Mouse (Mus musculus) cerebellum, postnatal 4 days (tissue): ENCODE data around the gene Dynlt1c.
"Not testable (repeated sequence)": the region's sequence is repeated elsewhere in the genome, so short reads cannot be mapped to it uniquely, and the experiment has no call there.

Experiments used
- DNase-seq, 2 experiments: peaks; one replicate each; pipeline ENCODE4 v3.0.0; 2022; ENCODE audit warnings: low spot score in 2 of 2, mixed read lengths in 1 of 2

Gene Dynlt1c

GRCm38 (mm10) chr17:6619271-6619670, 17.8 kb downstream of the Dynlt1c start:
- DNase-seq = not testable (repeated sequence)

GRCm38 (mm10) chr17:6620035-6620434, 18.6 kb downstream of the Dynlt1c start:
- DNase-seq = not testable (repeated sequence)

- DNase-seq = not testable (repeated sequence)
Observed at GRCm38 (mm10) chr17:6620730-6621451, 19.4 kb downstream of the Dynlt1c start.

DNA sequence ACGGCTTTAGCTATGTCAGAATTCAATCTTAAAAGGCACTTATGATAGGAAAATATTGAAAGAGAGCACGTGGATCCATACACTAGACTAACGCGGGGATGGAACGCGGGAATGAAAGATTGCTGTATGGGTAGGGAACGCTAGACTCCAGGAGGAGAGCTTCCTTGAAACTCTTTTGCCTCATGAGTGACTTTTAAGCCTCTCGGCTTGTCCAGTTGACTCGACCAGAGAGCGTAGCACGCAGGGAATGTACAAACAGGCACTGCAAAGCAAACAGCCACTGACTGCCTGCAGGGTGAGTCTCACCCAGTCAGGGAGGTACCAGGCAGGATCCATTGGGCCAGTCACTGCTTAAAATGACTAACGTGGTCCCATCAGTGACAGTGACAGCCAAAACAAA, 20.5 kb downstream of the Dynlt1c start:
- not testable (repeated sequence) for DNase-seq

- DNase-seq = not testable (repeated sequence)
Observed at GRCm38 (mm10) chr17:6624926-6625558, 23.6 kb downstream of the Dynlt1c start.

- DNase-seq = not testable (repeated sequence)
Observed at GRCm38 (mm10) chr17:6630398-6630797, 28.9 kb downstream of the Dynlt1c start.

DNA sequence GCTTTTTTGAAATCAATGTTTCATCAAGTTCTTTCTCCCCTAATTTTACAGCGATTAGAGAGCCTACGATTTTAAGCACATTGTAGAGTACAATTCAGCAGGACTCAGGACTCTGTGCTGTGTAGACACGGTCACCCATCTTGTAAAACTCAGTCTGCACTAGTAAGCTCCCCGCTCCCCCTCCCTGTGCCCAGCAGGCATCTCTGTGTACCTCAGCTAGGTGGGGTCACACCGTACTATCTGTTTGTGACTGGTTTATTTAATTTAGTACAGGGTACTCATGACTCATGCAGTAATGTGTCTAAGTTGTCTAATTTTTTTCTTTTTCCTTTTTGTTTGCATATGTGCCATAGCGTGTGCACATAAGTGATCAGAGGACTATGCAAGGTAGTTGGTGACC, 31.4 kb downstream of the Dynlt1c start:
- DNase-seq = not testable (repeated sequence)

- not testable (repeated sequence) for DNase-seq
Observed at GRCm38 (mm10) chr17:6635781-6636180, 34.3 kb downstream of the Dynlt1c start.

DNA sequence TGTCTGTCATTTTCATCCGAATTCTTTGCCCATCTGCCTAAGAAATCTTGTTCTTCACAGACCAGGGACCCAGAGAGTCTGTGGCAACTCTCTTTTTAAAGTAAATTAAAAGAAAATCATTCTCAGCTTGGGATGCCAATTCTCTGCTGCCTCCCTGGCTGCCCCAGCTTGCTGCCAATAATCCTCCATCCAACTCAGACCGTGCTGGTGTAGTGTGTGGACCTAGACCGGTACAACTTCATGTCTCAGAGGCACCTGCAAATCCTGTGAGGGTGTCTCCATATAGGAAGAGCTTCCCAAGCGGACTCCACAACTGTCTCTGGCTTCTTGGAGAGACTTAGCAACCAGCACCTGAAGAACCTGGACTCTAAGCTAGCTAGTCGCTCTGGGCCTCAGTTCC, 35.4 kb downstream of the Dynlt1c start:
- DNase-seq = no peak

DNA sequence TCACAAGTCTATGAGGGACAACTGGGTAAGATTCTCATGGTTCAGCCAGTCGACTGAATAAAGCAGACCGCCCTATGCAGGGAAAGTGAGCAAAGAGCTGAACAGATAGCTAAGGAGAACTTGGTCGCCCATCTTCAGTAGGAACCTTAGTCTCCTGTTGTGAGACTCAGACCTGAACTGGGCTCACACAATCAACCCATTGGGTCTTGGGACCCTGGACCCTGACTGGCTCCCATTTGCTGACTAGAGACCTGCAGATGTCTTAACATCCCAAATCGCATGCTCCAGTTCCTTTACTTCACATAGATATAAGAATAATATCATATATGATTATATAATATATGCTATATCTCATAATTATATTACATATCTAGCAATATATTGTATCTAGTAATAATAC, 36.0 kb downstream of the Dynlt1c start:
- not testable (repeated sequence) for DNase-seq

- not testable (repeated sequence) for DNase-seq
Observed at GRCm38 (mm10) chr17:6638444-6638843, 37.0 kb downstream of the Dynlt1c start.

- DNase-seq = not testable (repeated sequence)
Observed at GRCm38 (mm10) chr17:6639486-6639885, 38.0 kb downstream of the Dynlt1c start.

DNA sequence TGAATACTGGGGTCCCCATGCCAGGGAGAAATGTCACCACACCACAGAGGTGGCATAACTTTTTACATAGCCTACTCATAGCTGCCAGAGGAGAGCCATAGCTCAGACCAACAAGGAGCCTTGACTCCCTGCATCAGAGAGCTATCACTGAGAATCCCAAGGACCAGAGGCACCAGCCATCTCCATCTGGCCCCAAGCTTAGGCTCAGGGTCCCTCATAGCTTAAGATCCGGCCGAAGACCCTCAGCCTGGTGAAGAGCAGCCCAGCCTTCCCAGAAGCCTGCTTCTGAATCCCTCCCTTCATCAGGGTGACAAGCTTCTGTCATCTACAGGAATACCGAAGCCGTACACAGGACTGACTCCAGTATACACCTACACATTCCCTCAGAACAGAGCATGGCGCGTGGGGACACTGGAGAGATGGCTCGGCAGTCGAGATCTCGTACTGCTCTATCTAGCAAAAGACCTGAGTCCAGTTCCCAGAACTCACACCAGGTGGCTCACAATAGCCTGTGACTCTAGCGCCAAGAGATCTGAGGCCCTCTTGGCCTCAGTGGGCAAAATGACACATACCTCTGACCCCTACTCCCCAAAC, 38.7 kb downstream of the Dynlt1c start:
- not testable (repeated sequence) for DNase-seq

DNA sequence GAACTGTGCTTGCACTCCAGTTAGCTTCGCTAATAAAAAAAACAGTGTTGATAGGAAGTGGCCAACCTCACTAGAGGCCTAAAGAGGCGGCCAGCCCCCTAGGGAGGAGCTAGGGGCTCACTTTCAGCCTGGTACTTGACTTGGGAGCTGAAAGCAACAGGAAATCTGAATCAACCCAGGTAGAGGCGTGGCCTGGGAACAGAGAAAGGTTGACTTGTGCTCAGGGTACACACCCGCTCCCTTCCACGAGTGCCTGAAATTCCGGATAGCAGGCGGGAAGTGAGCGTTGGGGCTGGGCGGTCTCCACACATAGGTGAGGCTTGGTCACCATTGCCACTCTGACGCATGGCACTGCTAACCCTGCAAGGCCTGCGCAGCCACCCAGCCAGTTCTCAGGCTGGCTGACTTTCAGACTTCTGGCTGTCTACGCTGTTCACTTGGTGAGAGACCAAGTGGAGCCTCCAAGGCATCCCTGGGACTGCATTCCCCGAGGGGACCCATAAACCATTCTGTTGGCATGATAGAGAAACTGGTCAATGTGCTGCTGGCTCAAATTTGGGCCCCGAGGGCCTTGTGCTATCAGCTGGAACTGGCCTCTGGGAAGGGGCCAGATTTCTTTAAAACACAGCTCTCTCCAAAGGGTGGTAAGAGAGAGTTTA, 39.4 kb downstream of the Dynlt1c start:
- not testable (repeated sequence) for DNase-seq

DNA sequence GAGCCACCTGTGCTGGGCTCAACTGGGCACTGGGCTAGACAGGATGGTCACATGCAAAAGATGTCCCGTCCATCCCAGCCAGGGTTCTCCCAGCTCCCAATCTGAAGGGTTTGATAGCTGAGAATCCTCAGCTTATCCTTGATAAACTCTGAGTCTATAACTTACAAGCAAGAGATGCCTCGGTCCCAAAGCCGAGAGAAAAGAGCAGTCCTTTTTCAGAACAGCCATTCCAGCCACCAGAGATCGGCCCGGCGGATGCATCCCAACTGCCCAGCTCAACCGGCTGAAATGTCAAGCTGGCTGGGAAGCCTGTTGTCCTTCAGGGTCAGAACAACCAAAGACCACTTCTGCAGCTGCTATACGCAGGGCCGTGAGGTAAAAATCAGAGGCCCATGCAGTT, 42.7 kb downstream of the Dynlt1c start:
- DNase-seq = not testable (repeated sequence)

DNA sequence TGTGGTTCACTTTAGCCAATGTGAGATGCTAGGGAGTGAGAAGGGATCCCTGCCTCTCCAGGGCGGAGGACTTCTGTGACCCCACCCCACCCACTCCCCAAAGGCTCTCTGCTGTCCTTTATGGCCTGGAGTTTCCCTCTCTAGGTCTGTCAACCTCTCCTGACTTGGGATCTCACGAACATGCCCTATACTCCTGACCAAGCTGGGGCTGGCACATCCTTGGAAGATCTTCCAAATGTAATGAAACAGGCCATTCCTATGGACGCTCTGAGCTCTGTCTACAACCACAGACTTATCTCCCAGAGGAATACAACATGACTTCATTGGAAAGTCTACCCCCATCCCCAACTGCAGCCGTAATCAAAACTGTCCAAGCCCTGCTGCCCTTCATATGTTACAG, 43.2 kb downstream of the Dynlt1c start:
- DNase-seq = not testable (repeated sequence)

GRCm38 (mm10) chr17:6645668-6646067, 44.2 kb downstream of the Dynlt1c start:
- not testable (repeated sequence) for DNase-seq

- not testable (repeated sequence) for DNase-seq
Observed at GRCm38 (mm10) chr17:6646841-6647240, 45.4 kb downstream of the Dynlt1c start.

GRCm38 (mm10) chr17:6647452-6647851, 46.0 kb downstream of the Dynlt1c start:
- DNase-seq = not testable (repeated sequence)

DNA sequence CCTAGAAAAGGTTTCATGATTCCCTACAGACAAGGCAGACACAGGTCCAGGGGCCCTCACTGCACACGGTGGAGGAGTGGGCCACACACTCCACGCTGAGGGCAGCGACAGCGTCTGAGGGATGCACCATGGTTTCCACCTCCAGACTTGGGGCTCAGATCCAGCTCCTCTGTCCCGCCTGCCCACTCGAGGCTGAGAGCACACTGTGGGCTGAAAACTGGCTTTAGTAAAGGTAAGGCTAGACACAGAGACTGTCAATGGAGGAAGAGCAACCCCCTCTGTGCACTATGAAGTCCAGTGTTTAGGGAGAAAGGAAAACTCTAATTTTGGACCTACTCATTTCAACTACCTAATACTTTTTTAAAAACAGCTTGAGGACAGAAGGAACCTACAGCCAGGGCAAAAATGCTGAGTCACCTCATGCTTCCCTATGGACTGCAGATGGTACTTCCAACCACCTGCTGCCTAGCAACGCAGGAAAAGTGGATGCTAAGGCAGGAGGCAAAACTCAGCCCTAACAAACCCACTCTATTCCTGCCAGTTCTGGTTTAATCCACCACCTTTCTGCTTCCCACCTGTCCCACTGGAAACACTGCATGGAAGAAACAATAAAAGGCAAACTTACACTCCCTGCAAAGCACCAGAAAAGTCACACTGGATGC, 49.6 kb downstream of the Dynlt1c start:
- not testable (repeated sequence) for DNase-seq

DNA sequence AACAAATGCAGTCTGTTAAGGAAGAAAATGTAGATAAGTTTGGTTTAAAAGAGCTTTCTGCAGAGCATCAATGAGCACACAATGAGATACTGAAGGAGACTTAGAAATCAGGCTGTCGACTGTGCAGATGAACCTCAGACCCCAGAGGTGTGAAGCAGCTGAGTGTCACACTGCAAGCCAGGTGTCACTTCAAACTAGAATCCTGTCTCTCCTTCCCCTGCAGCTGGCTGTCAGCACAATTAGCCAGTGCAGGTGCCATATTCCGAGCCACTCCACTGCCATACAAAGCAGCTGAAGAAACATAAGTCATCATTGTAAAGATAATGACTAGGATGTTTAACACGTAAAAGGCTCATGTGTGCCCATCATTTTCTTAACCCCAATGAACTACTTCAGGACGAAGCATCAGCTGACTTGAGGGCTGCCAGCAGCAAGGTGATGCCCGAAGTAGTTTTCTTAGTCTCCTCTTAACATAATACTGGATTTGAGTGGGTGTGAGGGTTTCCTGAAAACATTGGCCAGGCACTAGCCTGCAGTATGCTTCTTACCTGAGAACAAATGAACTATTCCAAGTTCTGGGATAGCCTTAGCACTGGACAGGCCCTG, 52.0 kb downstream of the Dynlt1c start:
- DNase-seq = not testable (repeated sequence)
